Mouse (Mus musculus) brain, adult 2 months (tissue): Measurements from ENCODE around the gene Pomt1.

Source experiments
- DNase-seq: peaks from one replicate; pipeline ENCODE4 v3.0.0; 2011; ENCODE audit warnings: low read depth, low spot score

The Pomt1 gene

DNA sequence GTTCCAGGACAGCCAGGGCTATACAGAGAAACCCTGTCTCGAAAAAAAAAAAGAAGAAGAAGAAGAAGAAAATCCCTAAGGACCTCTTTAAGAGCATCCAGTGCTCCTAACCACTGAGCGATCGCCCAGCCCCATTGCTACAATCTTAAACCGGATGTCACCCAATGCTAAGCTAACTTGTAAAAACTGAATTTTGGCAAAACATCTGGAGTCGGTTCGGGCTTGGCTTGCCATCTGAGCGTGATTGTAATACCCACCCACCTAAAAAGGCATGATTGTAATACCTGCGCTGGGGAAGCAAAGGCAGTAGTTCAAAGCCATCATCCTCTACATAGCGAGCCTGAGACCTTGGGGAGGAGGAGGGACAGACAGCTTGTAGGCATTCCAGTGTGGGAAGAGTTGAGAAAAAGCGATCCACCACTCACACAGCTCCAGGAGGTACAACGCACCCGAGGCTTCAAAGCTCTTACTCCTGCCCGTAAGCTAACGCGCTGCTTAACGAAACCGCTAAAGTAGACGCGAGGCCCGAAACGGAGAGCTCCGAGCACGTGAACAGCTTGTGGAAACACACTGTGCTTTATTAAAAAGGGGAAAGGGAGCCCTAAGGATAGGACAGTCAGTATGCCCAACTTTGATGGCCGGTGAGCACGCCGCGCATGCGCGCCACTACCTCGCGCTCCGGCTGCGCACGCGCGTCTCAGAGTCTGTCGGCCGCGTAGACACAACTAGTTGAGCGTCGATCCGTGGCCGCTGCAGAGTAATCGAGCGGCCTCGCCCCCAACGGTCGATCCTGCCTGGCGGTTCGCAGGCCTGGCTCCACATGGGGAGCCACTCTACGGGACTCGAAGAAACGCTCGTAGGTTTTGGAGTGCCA, at the start of gene Pomt1:
Gene Pomt1, plus strand, starts transcription at position 705 of the 874 bp plus-strand sequence.
- DNase-seq = peak; percentile 97

DNA sequence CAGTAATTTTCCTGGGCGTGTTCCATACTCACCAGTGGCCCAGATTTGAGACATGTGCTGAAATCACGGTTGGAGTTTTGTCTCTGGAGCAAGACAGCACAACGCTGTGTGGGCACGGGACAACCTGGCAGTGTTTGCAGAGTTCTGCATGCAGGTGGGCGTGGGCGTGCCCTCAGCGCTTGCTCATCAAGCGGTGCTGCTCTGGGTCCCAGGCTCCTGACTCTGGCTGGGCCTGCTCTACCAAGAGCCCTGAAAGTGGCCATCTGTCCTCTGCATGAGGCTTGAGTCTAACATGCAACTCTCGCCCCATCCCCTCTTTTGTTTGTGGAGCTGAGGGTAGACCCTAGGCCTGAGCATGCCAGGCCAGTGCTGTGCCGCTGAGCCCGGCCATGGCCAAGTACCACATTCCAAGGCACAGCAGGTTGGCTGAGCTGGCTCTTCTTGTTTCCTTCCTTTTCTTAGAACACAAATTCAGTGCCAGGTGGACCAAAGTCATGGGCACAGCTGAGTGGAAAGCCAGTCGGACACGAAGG, 49.3 kb upstream of the Pomt1 start:
- peak; percentile 93 for DNase-seq

DNA sequence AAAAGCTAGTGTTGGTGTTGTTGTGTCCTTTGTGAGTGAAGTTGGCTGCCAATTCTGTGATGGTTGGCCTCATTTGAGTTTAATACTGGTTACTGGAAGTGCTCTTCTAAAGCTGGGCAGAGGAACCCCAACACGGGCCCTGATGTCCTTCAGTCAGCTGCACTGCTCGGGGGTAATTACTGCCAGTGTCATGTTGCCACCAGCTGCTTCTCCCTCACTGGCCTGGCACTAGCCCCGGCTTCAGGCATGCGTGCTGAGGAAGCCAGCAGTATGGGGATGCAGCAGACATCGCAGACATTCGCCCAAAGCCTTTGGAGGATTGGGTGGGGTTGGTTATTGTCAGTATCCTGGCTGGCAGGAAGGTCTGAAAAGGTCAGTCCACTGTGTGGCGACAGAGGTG, 48.7 kb upstream of the Pomt1 start:
- DNase-seq = peak; percentile 69

DNA sequence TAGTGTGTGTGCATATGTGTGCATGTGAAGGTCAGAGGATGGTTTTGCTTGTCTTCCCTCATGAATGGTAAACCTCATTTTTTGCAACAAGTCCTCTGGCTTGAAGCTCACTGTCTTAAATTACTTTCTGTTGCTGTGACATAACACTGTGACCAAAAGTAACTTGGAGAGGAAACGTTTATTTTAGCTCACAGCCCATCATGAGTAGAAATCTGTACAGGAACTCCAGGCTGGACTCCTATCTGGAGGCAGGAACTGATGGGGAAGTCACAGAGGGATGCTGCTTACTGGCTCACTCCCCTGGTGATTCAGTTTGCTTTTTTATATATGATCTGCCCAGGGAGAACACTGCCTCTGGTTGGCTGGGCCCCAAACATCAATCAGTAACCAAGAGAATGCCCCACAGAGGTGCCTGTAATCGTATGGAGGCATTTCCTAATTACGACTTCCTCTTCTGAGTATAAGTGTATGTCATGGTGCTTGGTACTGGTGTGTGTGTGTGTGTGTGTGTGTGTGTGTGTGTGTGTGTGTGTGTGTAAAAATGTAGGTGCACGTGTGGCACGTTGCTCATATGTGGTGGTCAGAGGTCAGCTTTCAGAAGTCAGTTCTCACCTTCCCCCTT, 47.2 kb upstream of the Pomt1 start:
- DNase-seq = no peak

DNA sequence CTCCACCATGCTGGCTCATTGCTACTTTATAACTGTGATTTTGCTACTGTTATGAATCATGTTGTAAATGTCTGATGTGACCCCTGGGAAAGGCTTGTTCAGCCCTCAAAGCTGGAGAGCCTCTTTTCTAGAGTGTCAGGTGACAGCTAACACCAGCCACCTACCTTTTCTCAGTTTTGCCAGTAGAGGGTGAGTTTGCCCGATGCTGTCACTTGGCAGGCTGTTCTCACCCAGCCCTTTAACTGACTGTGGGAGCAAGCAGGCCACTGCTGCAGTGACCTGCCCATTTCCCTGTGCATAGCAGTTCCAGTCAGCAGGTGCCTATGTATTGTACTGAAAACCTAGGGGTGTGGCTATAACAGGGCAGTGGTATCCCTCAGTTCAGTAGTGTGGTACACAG, 45.8 kb upstream of the Pomt1 start:
- DNase-seq = peak; percentile 70

DNA sequence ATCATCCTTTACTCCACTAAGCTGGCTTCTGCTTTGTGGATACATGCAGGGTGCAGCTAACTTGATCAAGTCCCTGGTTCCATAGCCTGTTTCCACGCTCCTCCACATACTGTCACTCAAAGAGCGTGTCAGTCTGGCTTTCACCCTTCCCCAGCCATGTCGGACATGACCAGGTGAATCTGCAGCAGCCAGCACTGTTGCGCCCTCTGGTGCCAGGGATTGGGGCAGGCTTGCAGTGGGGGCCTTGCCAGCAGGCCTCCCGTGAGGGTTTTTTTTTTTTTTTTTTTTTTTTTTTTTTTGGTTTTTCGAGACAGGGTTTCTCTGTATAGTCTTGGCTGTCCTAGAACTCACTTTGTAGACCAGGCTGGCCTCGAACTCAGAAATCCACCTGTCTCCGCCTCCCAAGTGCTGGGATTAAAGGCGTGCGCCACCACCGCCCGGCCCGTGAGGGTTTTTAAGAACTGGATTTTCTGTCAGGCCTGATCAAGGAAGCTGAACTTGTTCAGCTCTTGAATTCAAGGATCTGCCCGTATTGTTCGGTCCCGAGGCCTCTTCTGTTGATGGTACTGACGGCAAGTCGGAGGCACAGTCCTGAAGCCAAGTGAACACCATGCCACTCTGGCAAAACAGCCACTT, 44.4 kb upstream of the Pomt1 start:
- peak; percentile 88 for DNase-seq

DNA sequence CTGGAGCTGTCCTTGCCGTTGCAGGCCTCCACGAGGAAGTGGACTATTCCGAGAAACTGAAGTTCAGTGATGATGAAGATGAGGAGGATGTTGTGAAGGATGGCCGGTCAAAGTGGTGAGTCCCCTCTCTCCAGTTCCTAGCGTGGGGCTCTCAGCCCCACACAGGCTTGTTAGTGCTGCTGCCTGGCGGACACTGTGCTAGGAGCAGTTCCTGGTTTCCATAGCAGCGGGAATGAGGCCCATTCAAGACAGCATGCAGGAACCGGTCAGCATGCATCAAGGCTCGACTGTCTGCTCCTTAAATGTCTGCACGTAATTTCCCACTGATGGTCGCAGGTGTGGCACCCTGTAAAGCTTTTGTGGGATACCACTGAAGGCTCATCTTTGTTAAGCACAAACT, 37.4 kb upstream of the Pomt1 start:
- DNase-seq = peak; percentile 59

DNA sequence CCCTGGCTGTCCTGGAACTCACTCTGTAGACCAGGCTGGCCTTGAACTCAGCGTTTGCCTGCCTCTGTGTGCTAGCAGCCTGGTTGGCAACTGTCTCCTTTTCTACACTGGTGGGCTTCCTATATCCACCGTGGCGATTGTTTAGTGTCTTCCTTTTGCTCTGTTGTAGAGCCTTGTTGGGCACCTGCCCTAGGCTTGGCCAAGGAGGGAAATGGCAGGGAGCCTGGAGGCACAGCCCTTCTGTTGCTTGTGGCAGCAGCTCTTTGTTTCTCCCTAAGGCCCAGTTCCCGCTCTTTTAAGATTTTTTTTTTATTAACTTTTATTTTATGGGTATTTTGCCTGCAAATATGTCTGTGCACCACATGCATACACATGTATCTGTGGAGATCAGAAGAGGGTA, 36.4 kb upstream of the Pomt1 start:
- peak; percentile 79 for DNase-seq

DNA sequence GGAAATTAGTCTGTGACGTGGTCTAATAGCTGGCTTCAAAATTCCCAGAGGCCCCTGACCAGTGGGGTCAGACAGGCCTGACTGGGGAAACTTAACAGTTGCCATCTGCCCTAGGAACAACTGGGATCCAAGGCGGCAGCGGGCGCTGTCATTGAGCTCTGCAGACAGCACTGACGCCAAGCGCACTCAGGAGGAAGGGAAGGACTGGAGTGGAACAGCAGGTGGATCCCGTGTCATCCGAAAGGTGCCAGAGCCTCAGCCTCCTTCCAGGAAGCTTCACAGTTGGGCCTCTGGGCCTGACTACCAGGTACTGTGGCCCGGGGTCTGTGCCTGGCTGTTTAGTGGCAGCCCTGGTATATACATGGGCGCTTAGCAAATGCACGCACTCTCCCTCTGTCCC, 35.7 kb upstream of the Pomt1 start:
- DNase-seq = peak; percentile 82

DNA sequence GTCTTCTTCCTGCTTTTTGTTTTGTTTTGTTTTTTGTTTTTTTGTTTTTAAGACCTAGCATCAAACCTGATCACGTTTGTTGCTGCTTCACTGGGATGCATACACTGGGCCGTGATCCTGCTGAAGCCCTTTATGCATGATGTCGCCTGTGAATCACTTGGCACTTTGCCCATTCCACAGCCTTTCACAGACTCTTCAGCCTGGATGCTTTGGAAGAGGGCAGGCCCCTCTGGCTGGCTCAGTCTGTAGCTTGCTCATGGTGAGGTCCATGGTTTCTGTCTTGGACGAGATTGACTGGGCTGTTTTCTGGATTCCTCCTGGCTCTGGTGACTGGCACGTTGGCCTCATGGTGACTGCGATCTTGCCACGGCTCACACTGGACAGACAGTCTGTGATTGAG, 34.9 kb upstream of the Pomt1 start:
- DNase-seq = peak; percentile 92

DNA sequence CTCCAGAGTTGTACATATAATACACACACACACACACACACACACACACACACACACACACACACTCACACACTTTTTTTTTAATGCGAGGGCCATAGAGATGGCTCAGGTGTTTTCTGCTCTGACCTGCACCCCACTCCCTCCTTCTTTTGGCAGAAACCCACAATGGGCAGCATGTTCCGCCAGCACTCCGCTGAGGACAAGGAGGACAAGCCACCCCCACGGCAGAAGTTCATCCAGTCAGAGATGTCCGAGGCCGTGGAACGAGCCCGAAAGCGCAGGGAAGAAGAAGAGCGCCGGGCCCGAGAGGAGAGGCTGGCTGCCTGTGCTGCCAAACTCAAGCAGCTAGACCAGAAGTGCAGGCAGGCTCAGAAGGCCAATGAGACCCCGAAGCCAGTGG, 32.5 kb upstream of the Pomt1 start:
- DNase-seq = peak; percentile 63

DNA sequence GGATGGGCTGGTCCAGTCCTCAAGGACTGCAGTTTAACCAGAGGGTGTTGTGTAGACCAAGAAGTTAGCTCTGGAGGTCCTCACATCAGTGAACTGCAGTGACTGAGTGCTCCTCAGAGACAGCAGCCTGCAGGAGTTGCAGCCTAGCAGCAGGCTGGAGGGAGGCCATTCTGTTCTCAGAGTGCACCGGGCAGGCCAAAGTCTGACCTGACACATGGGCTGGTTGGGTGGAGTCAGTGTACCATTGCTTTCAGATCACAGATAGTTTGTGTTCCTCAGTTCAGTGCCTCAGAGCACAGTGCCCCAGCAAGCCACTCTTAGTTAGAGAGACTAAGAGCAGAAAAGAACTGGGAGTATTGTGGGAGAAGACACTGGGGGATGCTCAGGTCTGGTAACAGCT, 28.7 kb upstream of the Pomt1 start:
- DNase-seq = no peak

DNA sequence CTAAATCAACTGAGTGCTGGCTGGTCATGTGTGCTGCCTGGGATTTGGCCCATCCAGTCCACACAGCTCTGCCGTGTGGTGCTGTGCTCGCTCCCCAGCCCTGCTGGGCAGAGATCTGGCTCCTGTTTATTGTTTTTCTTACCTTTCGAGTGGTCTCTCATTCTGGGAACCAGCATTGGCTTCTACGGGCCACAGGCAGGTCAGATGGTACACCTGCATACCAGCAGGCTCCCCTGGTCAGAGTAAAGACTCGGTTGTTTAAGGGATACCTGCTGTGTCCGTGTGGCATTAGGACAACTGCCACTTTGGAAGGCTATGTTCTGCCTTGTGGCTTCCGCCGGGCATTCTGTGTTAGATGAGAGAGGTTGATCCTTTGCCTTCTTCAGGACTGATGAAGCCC, 24.7 kb upstream of the Pomt1 start:
- peak; percentile 67 for DNase-seq

DNA sequence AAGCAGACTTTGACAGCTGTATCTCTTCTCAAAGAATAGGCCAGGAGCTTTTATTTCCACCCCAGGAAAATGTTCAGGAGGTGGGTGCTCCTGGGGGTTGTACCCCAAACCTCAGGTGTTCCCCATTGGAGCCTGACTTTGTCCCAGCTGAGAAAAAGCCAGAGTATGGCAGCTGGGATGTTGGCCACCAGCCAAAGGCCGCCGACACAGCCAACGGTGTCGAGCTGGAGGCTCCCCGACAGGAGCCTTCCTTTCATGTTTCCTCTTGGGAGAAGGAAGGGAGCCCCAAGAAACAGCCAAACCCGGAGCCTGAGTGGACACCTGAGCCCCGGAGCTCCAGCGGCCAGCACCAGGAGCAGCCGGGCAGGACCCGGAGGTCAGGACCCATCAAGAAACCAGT, 23.4 kb upstream of the Pomt1 start:
- no peak for DNase-seq

DNA sequence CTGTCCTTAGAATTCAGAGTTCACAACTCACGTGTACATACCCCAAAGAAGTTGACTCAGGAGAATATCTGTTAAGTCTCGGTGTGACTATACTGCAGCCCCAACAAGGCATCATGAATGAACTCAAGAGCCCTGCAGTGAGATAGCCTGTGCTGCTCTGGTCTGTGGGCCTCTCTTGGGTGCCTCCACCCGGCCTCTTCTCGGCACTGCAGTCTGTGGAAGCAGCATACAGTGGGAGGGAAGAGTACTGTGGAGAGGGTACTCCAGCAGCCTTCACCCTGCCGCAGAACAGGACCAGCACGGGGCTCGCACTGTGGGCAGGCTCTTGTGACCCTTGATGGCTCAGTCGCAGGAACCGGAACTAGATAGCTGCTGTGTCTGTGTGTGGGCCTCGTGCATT, 20.8 kb upstream of the Pomt1 start:
- DNase-seq = no peak

DNA sequence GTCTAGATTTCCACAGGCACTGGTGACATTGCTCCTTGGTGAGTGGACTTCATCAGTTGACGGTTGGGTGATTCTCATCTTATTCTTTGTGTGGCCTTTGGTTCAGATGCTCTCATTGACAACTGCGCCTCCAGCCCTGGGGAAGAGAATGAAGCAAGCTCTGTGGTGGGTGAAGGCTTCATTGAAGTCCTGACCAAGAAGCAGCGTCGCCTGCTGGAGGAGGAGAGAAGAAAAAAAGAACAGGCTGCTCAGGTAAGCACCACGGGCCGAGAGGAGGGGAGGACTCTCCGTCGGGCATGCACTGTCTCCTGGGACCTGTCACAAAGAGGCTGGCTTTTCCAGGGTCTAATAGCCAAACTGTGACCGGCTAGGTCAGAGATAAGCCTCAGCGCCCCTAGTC, 19.9 kb upstream of the Pomt1 start:
- DNase-seq = no peak

DNA sequence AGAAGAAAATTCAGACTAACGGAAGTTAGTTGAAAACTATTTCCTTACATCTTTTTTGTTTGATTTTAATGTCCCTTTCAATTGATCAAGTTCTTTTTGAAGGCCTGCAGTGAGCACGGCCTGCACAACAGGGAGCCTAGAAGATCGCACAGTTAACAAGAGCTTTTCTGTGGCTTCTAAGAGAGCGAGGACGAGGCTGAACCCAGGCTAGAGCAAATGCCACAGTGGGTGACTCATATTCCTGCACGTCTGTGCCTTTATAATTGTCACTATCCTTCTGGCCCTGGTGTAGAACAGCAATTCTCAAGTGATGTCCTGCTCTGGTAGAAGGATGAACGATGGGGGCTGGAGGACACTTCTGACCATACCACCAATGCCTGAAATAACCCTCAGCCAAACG, 18.7 kb upstream of the Pomt1 start:
- peak; percentile 75 for DNase-seq

DNA sequence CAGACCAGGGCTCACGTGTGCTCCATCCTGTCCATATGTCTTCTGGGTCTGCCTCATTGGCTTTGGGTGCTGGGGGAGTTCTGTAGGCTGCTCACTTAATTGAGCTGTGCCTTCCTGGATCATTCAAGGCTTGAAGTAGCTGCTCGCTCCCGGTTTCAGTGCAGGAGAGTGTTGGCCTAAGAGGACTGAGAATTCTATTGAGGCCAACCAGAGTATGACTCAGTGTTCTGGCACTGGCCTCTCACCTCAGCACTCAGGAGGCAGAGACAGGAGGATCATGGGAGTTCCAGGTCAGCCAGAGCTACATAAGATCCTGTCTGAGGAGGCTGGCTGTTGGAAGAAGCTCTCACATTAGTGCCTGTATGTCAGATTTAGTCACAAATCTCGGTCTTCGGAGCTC, 18.3 kb upstream of the Pomt1 start:
- DNase-seq = peak; percentile 88

DNA sequence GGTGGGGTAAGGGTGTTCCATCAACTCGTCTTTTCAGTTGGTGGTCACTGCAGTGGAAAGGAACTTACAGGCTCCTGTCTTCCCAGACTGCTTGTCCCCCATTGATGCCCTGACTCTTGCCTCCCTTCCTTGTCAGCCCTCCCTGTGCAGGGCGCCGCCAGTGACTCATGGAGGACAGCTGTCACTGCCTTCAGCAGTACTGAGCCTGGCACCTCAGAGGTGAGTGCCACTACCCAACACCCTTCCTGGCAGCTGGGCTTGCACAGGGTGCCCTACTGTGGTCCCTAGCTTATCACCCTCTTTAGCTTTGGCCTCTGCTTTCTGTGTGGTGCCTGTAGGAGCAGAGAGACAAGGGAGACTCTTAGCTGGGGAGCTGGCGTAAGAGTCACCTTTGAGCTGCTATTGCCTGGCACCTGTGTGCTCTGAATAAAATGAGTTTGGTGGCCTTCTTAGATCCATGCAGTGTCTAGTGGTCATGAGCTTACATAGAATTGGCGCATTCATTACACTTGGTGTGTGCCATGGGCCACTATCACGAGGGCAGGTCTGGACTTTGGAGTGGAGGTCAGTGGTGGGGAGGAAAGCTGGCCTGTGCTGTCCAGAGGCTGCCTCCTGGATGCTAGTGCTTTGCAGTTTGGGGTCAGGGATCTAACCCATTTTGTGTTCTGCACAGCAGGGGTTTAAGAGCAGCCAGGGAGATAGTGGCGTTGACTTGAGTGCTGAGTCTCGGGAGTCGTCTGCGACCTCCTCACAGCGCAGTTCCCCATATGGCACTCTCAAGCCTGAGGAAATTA, 17.7 kb upstream of the Pomt1 start:
- DNase-seq = peak; percentile 77

DNA sequence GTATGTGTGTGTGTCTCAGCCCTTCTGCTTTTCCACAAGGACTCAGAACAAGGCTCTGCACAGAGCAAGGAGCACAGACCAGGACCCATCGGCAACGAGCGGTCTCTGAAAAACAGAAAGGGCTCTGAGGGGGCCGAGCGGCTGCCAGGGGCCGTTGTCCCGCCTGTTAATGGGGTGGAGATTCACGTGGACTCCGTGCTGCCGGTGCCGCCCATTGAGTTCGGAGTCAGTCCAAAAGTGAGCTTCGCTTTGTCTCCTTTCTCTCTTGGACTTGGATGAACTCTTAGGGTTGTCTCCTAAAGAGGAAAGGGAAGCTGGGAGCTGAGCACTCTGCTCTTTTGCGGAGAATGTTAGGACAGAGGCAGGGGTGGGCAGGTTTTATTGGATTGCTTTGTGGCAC, 16.9 kb upstream of the Pomt1 start:
- DNase-seq = no peak

DNA sequence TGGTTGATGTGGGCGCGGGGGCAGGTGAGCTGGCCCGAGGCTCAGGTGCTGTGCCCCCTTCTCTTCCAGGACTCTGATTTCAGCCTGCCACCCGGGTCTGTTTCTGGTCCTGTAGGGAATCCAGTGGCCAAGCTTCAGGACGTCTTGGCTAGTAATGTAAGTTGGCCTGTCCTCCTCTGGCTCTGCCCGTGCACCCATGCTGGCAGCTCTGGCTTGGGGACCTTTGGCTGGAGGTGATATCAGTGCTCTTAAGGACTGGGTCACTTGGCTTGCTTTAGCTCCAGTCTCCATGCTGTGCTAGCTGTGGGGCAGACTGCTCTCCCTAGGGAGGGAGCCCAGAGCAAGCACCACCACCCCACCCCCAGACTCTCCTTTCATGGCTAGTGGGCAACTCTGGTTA, 16.4 kb upstream of the Pomt1 start:
- DNase-seq = no peak

DNA sequence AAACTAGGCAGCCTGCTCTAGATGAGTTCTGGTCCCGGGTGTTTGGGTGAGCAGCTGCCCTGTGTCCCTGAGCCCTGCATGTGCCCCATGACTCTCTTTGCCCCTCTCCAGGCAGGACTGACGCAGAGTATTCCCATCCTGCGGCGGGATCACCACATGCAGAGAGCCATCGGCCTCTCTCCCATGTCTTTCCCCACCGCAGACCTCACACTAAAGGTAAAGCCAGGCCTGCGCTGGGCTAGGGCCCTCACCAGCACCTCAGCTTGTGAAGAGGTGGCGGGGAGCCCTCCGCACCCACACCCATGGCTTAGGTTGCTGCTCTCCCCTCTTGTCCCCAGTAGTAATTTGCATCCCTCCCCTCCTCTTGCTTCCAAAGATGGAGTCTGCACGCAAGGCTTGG, 15.4 kb upstream of the Pomt1 start:
- no peak for DNase-seq
